Mouse (Mus musculus) kidney, postnatal 0 days (tissue): Measurements from ENCODE around the gene Zfp64. TPM values are rescaled to one million over a fixed set of nuclear protein-coding genes. Genes with fewer than 3 reads are reported as not detected.
"Not testable (repeated sequence)": the region's sequence is repeated elsewhere in the genome, so short reads cannot be mapped to it uniquely, and the experiment has no call there.

Experiments
- ATAC-seq: fragments of 200-750 bp; cut with Nextera tagmentation; replicated peaks from 2 replicates; pipeline ENCODE4 v1.8.0; 2017; ENCODE audit warnings: low read depth, moderate number of reproducible peaks, moderate TSS enrichment, moderate library complexity; ENCODE audit not compliant: low FRiP score
- DNase-seq: peaks from one replicate; pipeline ENCODE4 v3.0.0-alpha.2; 2016; ENCODE audit warnings: low spot score
- H3K27ac ChIP-seq: fragments of 300-500 bp; sonication (generic); 2 replicates; pipeline ENCODE4 v1.5.1; 2014; ENCODE audit warnings: mild to moderate bottlenecking
- H3K27me3 ChIP-seq: fragments of 300-500 bp; sonication (generic); 2 replicates; pipeline ENCODE4 v1.6.1; 2014; ENCODE audit warnings: low read length, mixed read lengths; ENCODE audit not compliant: insufficient read depth
- H3K36me3 ChIP-seq: fragments of 300-500 bp; sonication (generic); 2 replicates; pipeline ENCODE4 v1.6.1; 2014; ENCODE audit warnings: low read length, mixed read lengths; ENCODE audit not compliant: insufficient read depth
- H3K4me1 ChIP-seq: fragments of 300-500 bp; sonication (generic); replicated peaks from 2 replicates; pipeline ENCODE4 v1.6.1; 2014; ENCODE audit warnings: antibody characterized with exemption, low read length, mixed read lengths; ENCODE audit not compliant: insufficient read depth
- H3K4me2 ChIP-seq: fragments of 300-500 bp; sonication (generic); 2 replicates; pipeline ENCODE4 v1.6.1; 2014; ENCODE audit warnings: mild to moderate bottlenecking, low read length, moderate library complexity, mixed read lengths
- H3K4me3 ChIP-seq: fragments of 300-500 bp; sonication (generic); replicated peaks from 2 replicates; pipeline ENCODE4 v1.5.1; 2014; ENCODE audit warnings: low read depth, low read length
- H3K9ac ChIP-seq: fragments of 300-500 bp; sonication (generic); 2 replicates; pipeline ENCODE4 v1.6.1; 2014; ENCODE audit warnings: low read depth, low read length
- H3K9me3 ChIP-seq: fragments of 300-500 bp; sonication (generic); replicated peaks from 2 replicates; pipeline ENCODE4 v1.6.1; 2016; ENCODE audit warnings: low read length, inconsistent platforms, mixed read lengths
- CTCF ChIP-seq: IDR thresholded peaks from 2 replicates; pipeline ENCODE4 v1.5.1; 2016; ENCODE audit warnings: antibody characterized with exemption, low read depth, mild to moderate bottlenecking, moderate library complexity
- WGBS: fragments of 180-500 bp; shearing (Covaris S2); extraction: QIAGEN DNeasy Blood & Tissue Kit; methylation state at CpG from one replicate; pipeline ENCODE4 v1.1.7; 2014; 5-methylcytosine and 5-hydroxymethylcytosine counted together
- polyA plus RNA-seq: library from polyadenylated mRNA; unstranded; fragments of >200 nt; fragmentation: Nextera tagmentation; extraction: Ambion mirVana; gene quantifications from 2 replicates; pipeline ENCODE4 v1.2.1, GENCODE M21; 2015

The Zfp64 gene
- polyA plus RNA-seq, 1 experiment from 2014 or later = 20.4 TPM

GRCm38 (mm10) chr2:168860922-168861740, 94.3 kb downstream of the Zfp64 start:
- no peaks in the 10 kb centered on the region for H3K27me3 ChIP-seq
- no peak overlapping the region for H3K9ac ChIP-seq
- ATAC-seq (no peak), DNase-seq (no peak)
- 71% methylated on average over 24 of the region's 24 CpGs for whole genome bisulfite sequencing
- no peaks in the 10 kb centered on the region for H3K9me3 ChIP-seq
- H3K4me2 ChIP-seq = no peak overlapping the region
- H3K4me3 ChIP-seq = no peak overlapping the region
- no peaks in the 10 kb centered on the region for H3K4me1 ChIP-seq
- H3K36me3 ChIP-seq = no peaks in the 10 kb centered on the region
- no peak overlapping the region for H3K27ac ChIP-seq
- TF ChIP-seq CTCF = no peak

- ATAC-seq (no peak), DNase-seq (no peak)
- Histone ChIP-seq H3K27me3 (no peaks in the 10 kb centered on the region), H3K4me2 (no peak overlapping the region), H3K36me3 (no peaks in the 10 kb centered on the region), H3K9ac (no peak overlapping the region), H3K27ac (no peak overlapping the region), H3K9me3 (no peaks in the 10 kb centered on the region), H3K4me3 (no peak overlapping the region), H3K4me1 (no peaks in the 10 kb centered on the region)
- no peak for TF ChIP-seq CTCF
- WGBS = 27% methylated on average over 16 of the region's 16 CpGs
Measured at GRCm38 (mm10) chr2:168860032-168860691, 95.2 kb downstream of the Zfp64 start.

- no peaks in the 10 kb centered on the region for H3K27me3 ChIP-seq
- no peaks in the 10 kb centered on the region for H3K36me3 ChIP-seq
- ATAC-seq (no peak), DNase-seq (no peak)
- 43% methylated on average over 7 of the region's 7 CpGs for WGBS
- H3K4me1 ChIP-seq = no peaks in the 10 kb centered on the region
- no peak for TF ChIP-seq CTCF
- H3K9ac ChIP-seq = no peak overlapping the region
- H3K4me2 ChIP-seq = no peak overlapping the region
- H3K4me3 ChIP-seq = no peak overlapping the region
- H3K27ac ChIP-seq = no peak overlapping the region
- H3K9me3 ChIP-seq = no peaks in the 10 kb centered on the region
Measured at GRCm38 (mm10) chr2:168856638-168857037, 98.7 kb downstream of the Zfp64 start.

- H3K36me3 ChIP-seq = no peaks in the 10 kb centered on the region
- H3K27ac ChIP-seq = no peak overlapping the region
- no peak overlapping the region for H3K9ac ChIP-seq
- H3K4me1 ChIP-seq = no peaks in the 10 kb centered on the region
- no peaks in the 10 kb centered on the region for H3K27me3 ChIP-seq
- no peaks in the 10 kb centered on the region for H3K9me3 ChIP-seq
- DNase-seq = no peak
- no peak for TF ChIP-seq CTCF
- WGBS = 24% methylated on average over 1 of the region's 1 CpGs
- H3K4me3 ChIP-seq = no peak overlapping the region
- H3K4me2 ChIP-seq = no peak overlapping the region
- ATAC-seq = no peak
Measured at GRCm38 (mm10) chr2:168854777-168855176, 100.6 kb downstream of the Zfp64 start.

- not testable (repeated sequence) for H3K4me3 ChIP-seq, H3K4me1 ChIP-seq, H3K9ac ChIP-seq, H3K9me3 ChIP-seq, H3K27ac ChIP-seq, ATAC-seq, H3K36me3 ChIP-seq, H3K27me3 ChIP-seq, DNase-seq, H3K4me2 ChIP-seq
- WGBS = 90% methylated on average over 12 of the region's 13 CpGs
Measured at GRCm38 (mm10) chr2:168853869-168854268, 101.5 kb downstream of the Zfp64 start.

GRCm38 (mm10) chr2:168851545-168851944, 103.8 kb downstream of the Zfp64 start:
- Histone ChIP-seq H3K9ac (no peak overlapping the region), H3K9me3 (no peaks in the 10 kb centered on the region), H3K4me1 (no peaks in the 10 kb centered on the region), H3K36me3 (no peaks in the 10 kb centered on the region), H3K4me2 (no peak overlapping the region), H3K27ac (no peak overlapping the region), H3K4me3 (no peak overlapping the region), H3K27me3 (no peaks in the 10 kb centered on the region)
- DNase-seq (no peak), ATAC-seq (no peak)
- no peak for TF ChIP-seq CTCF
- WGBS = 63% methylated on average over 10 of the region's 10 CpGs
